Mouse (Mus musculus) CD8-positive naive resting alpha-beta T cell, adult 2 months (primary cell): ENCODE results near the gene Farsa.
"Not testable (repeated sequence)": the region's sequence is repeated elsewhere in the genome, so short reads cannot be mapped to it uniquely, and the experiment has no call there.

Experiments used
- DNase-seq, 2 experiments: peaks; one replicate each; pipeline ENCODE4 v3.0.0; 2022; ENCODE audit warnings: low read depth in 2 of 2, low spot score in 2 of 2

The Farsa gene

GRCm38 (mm10) chr8:84856864-84857441 lies at the start of gene Farsa:
Gene Farsa (plus strand): TSS chr8:84856989.
- DNase-seq = peak; percentile 83 to 87

GRCm38 (mm10) chr8:84809109-84809940 lies 47.5 kb upstream of the Farsa start:
- no peak for DNase-seq

- DNase-seq = no peak
Measured at GRCm38 (mm10) chr8:84809941-84810280, 46.9 kb upstream of the Farsa start.

- peak; percentile 77 to 85 for DNase-seq
Measured at GRCm38 (mm10) chr8:84810896-84811295, 45.9 kb upstream of the Farsa start.

GRCm38 (mm10) chr8:84811303-84811702 lies 45.5 kb upstream of the Farsa start:
- DNase-seq = no peak

GRCm38 (mm10) chr8:84813059-84813458 lies 43.7 kb upstream of the Farsa start:
- DNase-seq = peak; percentile 73 to 81

GRCm38 (mm10) chr8:84813830-84814229 lies 43.0 kb upstream of the Farsa start:
- no peak for DNase-seq

GRCm38 (mm10) chr8:84814240-84814554 lies 42.6 kb upstream of the Farsa start:
- DNase-seq = no peak

GRCm38 (mm10) chr8:84814555-84815441 lies 42.0 kb upstream of the Farsa start:
- no peak for DNase-seq

- DNase-seq = peak; percentile 88 to 95
Measured at GRCm38 (mm10) chr8:84815547-84815946, 41.2 kb upstream of the Farsa start.

- DNase-seq = no peak
Measured at GRCm38 (mm10) chr8:84816117-84816516, 40.7 kb upstream of the Farsa start.

- no peak for DNase-seq
Measured at GRCm38 (mm10) chr8:84822723-84823122, 34.1 kb upstream of the Farsa start, which contains the start of gene Dand5. Gene Dand5 (minus strand): TSS chr8:84822823.

GRCm38 (mm10) chr8:84823653-84824052 lies 33.1 kb upstream of the Farsa start:
- peak; percentile 48 to 58 for DNase-seq

- DNase-seq = peak in 1 of 2 experiments; percentile 51
Measured at GRCm38 (mm10) chr8:84825636-84826035, 31.2 kb upstream of the Farsa start.

GRCm38 (mm10) chr8:84826518-84826917 lies 30.3 kb upstream of the Farsa start:
- DNase-seq = not testable (repeated sequence)

GRCm38 (mm10) chr8:84831490-84831889 lies 25.3 kb upstream of the Farsa start, which contains the start of gene Gadd45gip1:
Gene Gadd45gip1 (plus strand): TSS chr8:84831522.
- peak in 1 of 2 experiments; percentile 70 for DNase-seq

GRCm38 (mm10) chr8:84832034-84832717 lies 24.6 kb upstream of the Farsa start:
- DNase-seq = peak; percentile 73 to 83

GRCm38 (mm10) chr8:84832759-84833742 lies 23.7 kb upstream of the Farsa start:
- no peak for DNase-seq

GRCm38 (mm10) chr8:84834002-84834865 lies 22.6 kb upstream of the Farsa start:
- DNase-seq = no peak
